Mouse (Mus musculus) c-Kit-positive CD71-positive TER-119-positive erythroid progenitor cells, embryonic 14.5 days (primary cell): Measurements from ENCODE around the gene Tgfa.
A peak's percentile ranks its signal among the peaks of the same experiment; 100 is the strongest.

Experiments used
- DNase-seq: peaks from one replicate; pipeline ENCODE4 v3.0.0-alpha.2; 2013; ENCODE audit warnings: low spot score

Gene Tgfa

DNA sequence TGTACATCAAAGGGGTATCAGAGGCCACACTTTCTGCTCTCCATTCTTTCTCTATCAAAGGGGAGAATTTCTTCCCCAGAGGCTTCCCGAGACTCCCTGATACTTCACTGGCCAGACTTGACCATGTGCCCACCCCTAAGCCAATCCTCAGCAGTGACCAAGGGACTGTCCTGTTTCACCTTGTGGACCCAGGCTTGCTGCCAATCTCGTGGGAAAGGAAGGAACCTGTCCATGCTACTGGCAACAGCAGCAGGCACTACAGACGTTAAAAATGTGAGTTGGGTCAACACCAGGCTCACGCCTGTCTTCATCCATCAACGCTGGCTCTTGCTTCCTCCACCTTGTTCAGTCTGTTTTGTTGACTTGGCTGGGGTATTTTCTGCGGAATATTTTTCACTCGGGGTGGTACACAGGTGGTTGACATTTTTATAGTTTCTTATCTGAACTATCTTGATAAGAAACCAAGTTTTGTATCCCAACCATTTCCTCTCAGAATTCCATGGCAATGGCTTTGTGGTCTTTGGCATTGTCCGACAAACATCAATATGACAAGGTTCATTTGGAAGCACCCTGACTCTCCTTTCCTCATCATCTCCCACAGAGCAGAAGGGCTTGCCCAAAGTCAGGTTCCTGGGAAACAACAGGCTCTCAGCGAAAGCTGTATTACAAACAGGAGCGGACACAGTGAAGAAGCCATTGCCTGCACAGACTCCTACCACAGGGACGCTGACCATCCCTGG lies 6.1 kb upstream of the Tgfa start:
- no peak for DNase-seq

DNA sequence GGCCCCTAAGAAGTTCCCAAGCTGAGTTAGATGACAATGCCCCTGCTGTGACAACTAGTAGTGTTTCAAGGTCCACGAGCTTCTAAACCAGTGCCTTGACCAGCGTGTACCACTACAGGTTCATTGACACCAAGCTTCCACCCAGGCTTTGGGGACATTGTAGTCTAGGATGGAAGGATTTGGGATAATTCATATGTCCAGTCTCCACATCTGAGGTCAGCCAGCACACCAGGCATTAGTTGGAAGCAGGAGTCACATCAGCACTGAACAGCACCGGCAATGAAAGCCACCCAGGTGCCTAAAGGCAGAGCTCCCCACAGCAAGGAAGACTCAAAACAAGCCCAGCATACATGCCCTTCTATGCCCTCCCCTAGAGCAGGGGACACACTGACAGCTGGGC lies 4.4 kb upstream of the Tgfa start:
- DNase-seq: no peak

- no peak for DNase-seq
Measured at GRCm38 (mm10) chr6:86192978-86193377, 2.0 kb upstream of the Tgfa start.

DNA sequence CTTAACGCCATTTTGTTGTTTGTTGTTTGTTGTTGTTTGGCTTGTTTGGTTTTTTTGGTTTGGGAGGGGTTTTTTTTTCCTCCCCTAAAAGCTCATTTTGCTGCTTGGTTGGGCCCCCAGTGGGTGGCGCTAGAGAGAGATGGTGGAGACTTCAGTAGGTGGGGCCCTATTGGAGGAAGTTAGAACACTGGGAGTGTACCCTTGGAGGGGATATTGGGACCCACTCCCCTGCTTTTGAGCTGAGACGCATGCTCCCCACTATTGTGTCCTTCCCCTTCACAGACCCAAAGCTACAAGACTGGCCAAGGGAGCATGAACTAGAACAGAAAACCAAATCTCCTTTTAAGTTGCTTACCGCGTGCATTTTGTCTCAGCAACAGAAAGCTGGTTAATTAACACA lies 1.1 kb upstream of the Tgfa start:
- peak; percentile 14 for DNase-seq

DNA sequence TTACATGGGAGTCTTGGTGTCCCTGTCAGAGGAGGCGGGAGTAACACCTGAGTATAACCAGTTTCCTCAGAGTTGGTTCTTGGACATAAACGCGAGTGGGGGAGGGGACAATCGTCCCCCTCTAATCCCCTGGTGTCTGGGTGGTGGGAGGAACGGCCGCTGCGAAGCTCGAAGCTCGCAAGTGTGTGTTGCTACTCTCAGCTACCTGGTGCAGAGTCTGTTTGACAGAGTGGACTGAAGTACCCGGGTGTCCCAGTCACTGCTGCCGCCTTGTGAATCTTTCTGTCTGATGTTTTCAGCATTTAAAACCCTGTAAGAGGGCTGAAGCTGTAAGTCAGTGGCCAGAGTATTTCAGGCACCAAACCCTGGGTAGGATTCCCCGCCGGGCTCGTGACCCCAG lies 1.0 kb downstream of the Tgfa start:
- no peak for DNase-seq

DNA sequence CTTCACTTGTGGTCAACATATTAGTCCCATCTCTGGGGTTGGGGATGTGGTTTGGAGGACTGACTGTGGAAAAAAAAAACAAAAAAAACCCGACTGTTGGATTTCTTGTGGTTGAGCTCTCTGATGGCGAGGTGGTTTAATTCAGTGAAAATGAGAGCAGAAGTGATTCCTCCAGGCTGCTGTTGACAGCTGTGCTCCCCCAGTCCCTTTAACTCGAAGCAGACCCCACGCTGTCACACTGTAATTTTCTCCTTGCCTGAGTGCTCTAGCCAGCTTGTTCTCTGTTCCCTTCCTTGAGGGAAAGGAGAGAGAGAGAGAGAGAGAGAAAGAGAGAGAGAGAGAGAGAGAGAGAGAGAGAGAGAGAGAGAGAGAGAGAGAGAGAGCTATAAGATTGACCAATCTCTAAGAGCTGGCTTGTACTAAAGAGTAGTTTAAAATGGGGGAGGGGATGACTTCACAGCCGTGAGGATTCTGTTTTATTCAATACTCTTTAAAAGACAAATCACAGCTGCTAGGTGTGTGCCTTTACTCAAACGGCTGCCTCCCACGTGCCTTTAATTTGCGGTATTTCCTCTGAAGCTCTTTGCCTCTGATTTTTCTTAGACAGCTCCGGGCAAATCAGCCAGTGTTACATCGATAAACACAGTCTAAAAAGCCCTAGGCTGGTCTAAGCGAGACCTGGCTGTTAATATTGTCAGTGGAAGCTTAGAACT lies 2.3 kb downstream of the Tgfa start:
- no peak for DNase-seq

GRCm38 (mm10) chr6:86200934-86201333 lies 5.9 kb downstream of the Tgfa start:
- no peak for DNase-seq

GRCm38 (mm10) chr6:86203101-86203500 lies 8.1 kb downstream of the Tgfa start:
- no peak for DNase-seq

DNA sequence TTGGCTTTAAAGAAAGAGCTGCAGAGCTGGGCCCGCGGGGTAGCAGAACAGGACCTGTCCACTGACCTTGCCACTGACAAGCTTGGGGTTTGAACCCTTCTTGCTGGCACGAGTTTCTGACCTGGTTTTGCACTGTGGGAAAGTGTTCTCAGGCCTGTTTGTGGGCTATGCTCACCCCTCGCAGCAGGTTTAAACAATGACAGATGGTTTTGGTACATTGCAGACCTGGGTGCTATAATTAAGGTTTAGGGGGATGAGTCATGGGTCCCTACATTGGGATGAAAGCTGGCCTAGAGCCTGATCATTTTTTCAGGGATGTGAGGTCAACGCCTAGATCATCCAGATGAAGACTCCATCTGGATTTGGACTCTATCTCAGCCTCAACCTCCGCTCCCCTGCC lies 11.0 kb downstream of the Tgfa start:
- no peak for DNase-seq

DNA sequence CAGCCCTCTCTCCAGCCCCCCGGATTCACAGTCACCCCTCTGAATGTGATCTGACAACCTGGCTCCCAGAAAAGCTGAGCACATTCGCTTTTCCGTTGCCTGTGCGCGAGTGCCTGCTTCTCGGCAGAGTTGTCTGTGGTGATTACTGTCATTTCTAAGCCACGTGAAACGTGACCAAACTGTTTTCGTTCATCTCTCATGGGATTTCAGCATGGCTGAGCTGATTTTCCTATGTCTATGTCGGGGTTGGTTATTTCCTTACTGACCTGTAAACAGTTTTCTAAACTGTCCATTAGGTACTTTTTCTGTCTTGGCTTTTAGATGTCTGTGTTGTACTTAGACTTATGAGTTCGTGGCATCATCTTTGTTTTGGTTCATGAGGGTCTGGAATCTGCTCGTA lies 12.0 kb downstream of the Tgfa start:
- DNase-seq: no peak

GRCm38 (mm10) chr6:86209133-86210016 lies 14.4 kb downstream of the Tgfa start:
- DNase-seq: no peak

DNA sequence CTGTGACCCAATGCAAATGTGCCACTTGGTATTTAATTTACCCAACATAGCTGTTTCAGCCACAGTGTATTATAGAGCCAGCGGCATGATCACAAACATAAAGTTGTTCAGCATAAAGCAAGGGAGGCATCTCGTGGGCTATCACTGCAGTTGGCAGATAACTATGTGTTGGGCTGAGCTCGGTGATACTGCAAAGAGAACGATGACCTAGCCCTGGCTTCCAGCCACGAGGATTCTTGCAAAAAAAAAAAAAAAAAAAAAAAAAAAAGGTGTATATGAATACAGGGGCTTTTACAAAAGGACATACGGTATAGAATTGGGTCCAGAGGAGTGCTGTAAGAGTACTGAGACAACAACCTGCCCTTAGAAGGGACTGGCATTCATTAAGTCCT lies 15.0 kb downstream of the Tgfa start:
- no peak for DNase-seq

GRCm38 (mm10) chr6:86210619-86211018 lies 15.6 kb downstream of the Tgfa start:
- DNase-seq: no peak

DNA sequence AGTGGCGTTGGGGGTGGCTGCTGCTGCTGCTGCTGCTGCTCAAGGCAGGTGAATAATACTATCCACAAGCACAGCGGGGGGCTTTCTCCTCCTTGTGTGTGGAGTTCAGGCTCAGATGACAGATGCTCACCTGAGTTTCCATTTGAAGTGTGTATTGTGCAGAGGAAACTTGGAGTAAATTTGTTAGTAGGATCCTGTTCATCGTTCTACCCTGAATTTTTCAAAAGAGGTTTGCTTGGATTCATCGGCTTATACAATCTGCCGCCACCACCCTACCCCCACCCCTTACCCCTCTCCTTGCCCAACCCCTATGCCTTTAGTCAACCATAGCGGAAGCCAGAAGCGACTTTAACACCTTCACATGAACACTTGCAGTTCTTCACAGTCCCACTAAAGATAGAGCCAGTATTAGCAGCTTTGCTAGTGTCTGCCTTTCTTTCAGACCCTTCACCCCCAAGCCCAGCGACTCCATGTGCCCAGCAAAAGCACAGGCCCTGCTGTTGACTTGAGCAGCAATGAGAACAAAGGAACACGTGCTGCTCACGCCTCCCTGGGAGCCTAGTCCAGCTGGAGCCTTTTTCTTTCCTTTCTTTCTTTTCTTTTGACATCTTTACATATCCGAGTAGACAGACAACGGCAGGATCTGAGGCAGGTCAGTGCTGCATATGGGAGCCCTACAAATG lies 16.2 kb downstream of the Tgfa start:
- DNase-seq: no peak

DNA sequence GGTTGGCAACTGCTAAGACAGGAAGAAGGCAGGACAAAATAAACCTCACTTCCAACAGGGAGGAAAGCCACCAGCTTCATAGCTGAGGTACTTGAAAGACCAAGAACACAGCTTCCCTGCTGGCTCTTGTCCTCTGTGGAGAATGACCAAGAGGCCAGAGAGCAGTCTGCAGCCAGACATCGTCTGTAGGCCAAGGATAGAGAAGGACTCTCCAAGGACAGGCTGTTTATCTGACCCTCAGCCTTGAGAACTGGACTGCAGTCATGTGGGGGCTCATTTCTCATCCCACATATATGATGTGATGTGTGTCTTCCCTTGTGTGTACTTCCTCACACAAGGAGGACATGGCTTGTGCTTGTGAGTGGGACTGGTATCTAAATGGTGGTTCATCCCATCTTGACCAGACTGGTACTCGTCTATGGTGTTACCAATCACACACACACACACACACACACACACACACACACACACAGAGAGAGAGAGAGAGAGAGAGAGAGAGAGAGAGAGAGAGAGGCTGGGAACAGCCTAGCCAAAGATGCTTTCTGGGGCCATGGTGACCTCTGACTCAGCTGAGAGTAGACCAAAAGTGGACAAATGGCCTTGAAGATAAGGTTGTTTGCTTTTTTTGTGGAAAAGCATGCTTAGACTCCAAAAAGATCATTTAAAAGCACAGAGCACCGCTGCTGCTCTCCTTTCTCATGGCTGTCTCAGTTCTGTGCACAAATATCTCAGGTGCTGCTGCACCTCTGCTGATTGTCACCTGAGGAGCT lies 18.0 kb downstream of the Tgfa start:
- no peak for DNase-seq

- no peak for DNase-seq
Measured at GRCm38 (mm10) chr6:86218066-86218465, 23.0 kb downstream of the Tgfa start.

DNA sequence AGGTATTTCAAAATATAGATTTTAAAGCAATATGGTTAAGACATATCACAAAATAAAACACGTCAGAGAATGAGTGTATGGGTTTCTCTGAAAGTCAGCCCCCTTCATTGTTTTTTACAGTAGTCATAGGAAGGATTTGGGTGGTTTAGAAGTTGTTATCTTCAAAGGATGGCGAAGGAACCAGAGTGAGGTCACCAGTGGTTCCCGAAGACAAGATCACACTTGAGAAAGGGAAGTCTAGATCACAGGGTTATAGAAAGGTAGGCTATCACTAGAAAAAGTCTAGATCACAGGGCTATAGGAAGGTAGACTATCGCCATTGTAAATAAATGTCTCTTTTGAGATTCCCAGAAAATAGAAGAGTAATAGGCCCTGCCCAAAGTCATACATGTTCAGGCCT lies 23.7 kb downstream of the Tgfa start:
- no peak for DNase-seq

DNA sequence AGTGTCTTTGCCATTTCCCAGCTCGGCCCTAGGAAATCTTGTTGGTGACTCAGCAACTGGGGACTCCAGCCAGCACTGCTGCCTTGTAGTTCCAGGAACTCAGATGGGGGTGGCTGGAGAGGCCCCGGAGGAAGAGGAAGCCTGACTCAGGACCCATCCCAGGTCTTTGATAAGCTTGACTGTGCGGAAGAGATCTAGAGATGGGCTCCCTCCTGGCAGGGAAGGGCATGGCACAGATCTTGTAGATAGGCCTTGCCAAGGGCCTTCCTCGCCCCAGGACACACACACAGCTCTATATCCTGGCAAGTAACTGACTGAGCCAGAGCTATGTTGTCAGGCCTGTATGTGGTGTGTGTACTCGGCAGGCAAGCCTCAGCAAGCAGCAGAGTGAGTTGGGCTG lies 24.5 kb downstream of the Tgfa start:
- no peak for DNase-seq

GRCm38 (mm10) chr6:86220171-86220570 lies 25.1 kb downstream of the Tgfa start:
- no peak for DNase-seq

GRCm38 (mm10) chr6:86222381-86222780 lies 27.4 kb downstream of the Tgfa start:
- DNase-seq: no peak

- DNase-seq: no peak
Measured at GRCm38 (mm10) chr6:86225604-86226003, 30.6 kb downstream of the Tgfa start.
